Mouse (Mus musculus) hematopoietic stem cell, adult 5-6 weeks (primary cell): ENCODE data around the gene Spryd4. TPM values are rescaled to one million over a fixed set of nuclear protein-coding genes. Genes with fewer than 3 reads are reported as not detected.
A peak's percentile ranks its signal among the peaks of the same experiment; 100 is the strongest.
"Not testable (repeated sequence)": the region's sequence is repeated elsewhere in the genome, so short reads cannot be mapped to it uniquely, and the experiment has no call there.

Source experiments
- ATAC-seq, 2 experiments: fragments of 125-278 bp in 1 of 2; replicated peaks in 1 of 2; 2 replicates each; pipeline ENCODE4 v1.8.0; 2016 to 2017; ENCODE audit warnings: inconsistent platforms in 2 of 2, mild to moderate bottlenecking in 2 of 2, moderate number of reproducible peaks in 2 of 2, low read depth in 1 of 2, moderate TSS enrichment in 1 of 2; ENCODE audit not compliant: low FRiP score in 2 of 2, poor library complexity in 2 of 2, severe bottlenecking in 2 of 2, insufficient read depth in 1 of 2, low TSS enrichment in 1 of 2
- total RNA-seq: library from RNA; stranded (forward); fragments of 172-1452, 232-1000 nt; gene quantifications from 2 replicates; pipeline ENCODE4 v1.2.3, GENCODE M21; 2017

Gene Spryd4
- total RNA-seq, 1 experiment from 2014 or later, result 11.9 TPM

DNA sequence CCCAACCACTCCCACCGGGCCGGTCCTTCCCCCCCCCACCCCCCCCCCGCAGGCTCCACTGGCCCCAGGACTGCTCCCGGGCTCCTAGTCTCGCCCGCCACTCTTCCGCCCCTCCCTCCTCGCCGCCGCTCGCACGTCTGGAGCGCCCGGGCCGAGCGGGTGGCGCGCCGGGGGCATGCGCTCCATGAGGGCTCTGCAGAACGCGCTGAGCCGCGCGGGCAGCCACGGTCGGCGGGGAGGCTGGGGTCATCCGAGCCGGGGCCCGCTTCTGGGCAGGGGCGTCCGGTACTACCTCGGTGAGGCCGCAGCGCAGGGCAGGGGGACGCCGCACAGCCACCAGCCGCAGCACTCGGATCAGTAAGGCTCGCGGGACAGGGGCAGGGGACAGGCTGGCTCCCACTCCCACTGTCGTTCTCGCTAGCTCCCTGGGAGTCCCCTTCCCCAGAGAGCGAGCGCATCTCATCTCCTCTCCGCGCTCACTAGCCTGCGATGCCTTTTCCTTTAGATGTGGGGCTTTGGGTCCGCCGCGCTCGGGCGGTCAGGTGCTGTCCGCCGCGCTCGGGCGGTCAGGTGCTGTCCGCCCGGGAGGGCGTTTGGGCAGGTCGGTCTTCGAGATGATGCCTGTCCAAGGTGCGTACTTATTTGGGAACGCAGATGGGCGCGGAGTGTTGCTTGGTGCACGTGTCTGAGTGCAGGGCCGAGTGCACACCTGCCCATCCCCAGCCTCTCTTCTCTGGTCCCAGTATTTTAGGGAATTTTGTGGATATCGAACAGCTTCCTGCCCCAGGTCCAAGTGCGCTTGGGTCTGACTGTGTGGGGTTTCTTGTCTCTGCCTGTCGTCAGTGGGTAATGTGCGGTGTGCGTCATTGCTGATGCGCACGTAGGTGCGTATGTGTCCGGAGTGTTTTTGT, 16.8 kb downstream of the Spryd4 start:
- ATAC-seq, result peak; percentile 17 to 18; a peak in 3 of 4 replicates

DNA sequence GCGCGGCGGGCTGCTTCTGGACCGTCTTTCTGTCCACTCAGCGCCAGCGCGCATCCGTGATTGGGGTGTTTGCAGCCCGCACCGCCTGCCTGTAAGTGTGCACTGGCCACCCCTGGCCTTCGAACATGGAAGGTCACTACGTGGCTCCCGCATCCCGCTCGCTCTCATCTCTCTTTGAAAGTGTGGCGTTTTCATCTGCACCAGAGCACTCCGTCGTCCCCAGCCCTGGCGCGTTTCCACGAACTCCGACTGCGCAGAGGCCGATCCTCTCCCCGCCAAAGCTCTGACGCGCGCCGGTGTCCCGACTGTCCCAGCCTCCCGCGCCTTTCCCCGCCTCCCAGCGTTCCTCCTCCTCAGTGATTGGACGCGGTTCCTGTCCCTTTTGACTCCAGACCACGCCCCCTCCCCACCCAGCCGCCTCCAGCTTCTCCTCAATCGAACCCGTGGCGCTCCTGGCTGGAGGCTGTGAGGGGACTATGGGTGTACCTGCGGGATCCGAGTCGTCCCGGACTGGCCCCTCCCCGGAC, 17.5 kb downstream of the Spryd4 start, which contains the start of gene Gls2:
TSS of gene Gls2 (plus strand) at position 434 of the 527 bp plus-strand sequence.
- ATAC-seq, result peak; percentile 97 to 98

GRCm38 (mm10) chr10:128193113-128193512, 18.5 kb downstream of the Spryd4 start:
- ATAC-seq, result no peak

DNA sequence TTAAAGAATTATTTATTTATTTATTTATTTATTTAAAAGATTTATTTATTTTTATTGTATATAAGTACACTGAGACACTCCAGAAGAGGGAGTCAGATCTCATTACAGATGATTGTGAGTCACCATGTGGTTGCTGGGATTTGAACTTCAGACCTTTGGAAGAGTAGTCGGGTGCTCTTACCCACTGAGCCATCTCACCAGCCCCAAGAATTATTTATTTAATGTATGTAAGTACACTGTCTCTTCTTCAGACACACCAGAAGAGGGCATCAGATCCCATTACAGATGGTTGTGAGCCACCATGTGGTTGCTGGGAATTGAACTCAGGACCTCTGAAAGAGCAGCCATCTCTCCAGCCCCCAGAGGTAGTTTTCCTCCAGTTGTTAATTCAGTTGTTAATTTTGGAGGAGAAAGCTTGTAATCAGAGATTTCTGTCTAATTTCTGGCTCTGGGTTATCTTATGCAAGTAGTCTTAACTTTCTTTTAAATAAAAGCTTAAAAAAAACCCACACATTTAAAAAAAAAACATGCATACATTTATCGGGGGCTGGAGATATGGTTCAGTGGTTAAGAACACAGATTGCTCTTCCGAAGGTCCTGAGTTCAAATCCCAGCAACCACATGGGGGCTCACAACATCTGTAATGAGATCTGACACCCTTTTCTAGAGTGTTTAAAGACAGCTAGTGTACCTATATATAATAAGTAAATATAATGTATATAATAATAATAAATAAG, 19.4 kb downstream of the Spryd4 start:
- ATAC-seq, result not testable (repeated sequence)

DNA sequence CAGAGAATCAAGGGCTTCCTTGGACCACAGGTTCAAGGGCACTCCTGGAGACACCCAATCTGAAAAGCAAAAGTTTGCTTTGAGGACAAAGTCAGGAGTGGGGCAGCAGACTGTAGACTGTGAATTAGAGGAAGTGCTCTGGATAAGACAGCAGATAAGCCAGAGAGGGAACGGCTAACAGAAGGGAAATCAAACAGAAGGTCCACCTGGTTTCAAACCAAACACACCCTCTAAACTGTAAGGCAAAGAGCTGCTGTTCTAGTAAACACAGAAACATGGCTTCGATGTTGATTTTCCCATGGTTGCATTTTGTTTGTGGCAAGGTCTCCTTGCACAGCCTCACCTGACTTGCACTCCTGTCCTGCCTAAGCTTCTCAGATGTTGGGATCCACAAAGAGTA, 20.1 kb downstream of the Spryd4 start:
- ATAC-seq, result no peak

DNA sequence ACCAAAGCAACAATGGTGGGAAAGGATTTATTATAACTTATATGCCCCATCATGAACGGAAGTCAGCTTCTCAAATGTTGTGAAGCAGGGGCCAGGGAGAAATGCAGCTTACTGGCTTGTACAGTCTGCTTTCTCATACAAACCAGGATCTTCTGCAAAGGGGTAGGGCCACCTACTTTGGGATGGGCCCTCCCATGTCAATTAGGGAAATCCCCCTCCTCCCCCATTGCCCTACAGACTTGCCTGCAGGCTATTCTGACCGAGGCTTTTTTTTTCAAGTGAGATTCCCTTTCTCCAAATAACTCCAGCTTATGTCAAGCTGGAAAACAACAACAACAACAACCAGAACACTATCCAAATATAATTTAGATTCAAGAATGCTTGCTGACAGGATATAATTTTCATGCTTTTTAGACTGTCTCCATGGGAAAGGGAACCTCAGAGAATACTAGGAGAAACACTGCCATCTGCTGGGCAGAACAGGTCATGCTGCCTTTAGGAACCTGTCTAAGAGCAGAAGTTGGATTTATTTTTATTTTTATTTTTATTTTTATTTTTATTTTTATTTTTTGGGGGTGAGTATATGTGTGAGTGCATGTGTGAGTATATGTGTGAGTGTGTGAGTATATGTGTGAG, 23.2 kb downstream of the Spryd4 start:
- peak in 1 of 2 experiments; percentile 69; a peak in 1 of 4 replicates for ATAC-seq

GRCm38 (mm10) chr10:128187181-128187605, 24.4 kb downstream of the Spryd4 start:
- no peak for ATAC-seq

DNA sequence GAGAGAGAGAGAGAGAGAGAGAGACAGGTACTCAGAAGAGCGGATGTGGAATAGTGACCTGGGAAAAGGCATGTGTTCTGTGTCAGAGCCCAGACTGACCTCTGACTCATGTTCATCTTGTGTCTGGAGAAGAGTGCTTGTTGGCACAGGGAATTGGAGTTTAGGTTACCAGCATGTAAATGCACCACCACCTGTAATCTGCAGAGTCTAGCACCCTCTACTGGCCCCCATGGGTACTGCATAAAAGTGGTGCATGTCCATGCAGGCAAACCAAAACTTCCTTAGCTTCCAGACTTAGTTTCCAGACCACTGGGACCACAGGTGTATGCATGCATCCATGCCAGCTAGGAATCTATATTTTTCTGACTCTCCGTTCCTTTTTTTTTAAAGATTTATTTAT, 25.6 kb downstream of the Spryd4 start:
- ATAC-seq, result peak; percentile 72 to 87; a peak in 3 of 4 replicates

DNA sequence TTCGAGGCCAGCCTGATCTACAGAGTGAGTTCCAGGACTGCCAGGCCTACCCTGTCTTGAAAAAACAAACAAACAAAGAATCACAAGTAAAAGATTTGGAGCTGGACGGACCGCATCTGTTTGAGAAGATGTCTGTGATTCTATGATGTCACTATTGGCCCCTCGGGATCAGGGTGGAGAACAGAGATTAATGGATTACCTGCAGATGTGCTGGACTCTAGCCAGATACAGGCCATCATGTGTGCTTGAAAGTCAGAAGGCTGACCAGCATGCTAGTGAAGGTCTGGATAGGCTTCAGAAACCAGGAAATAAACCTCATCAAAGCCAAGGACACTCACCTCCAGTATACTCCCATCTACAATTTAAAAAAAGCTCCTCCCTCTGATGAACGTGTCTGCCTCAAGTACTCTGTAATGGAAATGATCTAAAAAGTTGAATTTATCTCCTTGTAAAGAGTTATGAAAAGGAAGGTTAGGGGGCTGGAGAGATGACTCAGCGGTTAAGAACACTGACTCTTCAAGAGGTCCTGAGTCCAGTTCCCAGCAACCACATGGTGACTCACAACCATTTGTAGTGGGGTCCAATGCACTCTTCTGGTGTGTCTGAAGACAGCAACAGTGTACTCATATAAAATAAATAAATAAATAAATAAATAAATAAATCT, 26.2 kb downstream of the Spryd4 start:
- no peak for ATAC-seq

- ATAC-seq, result no peak
Measured at GRCm38 (mm10) chr10:128184296-128184695, 27.3 kb downstream of the Spryd4 start.

GRCm38 (mm10) chr10:128179989-128180388, 31.6 kb downstream of the Spryd4 start, which contains the start of gene Rbms2:
Rbms2 (minus strand) TSS chr10:128180297.
- no peak for ATAC-seq

DNA sequence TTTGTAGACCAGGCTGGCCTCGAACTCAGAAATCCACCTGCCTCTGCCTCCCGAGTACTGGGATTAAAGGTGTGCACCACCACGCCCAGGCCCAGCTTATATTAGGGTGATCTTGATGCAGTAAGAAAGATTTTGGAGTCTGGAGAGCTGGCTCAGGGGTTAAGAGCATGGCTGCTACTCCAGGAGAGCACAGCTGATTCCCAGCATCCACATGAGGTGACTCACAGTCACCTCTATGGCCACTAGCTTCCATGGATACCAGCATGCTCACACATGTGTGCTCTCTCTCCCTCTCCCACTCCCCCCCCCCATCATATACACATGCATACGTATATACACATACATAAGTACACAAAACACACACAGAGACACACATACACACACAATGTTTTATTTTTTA, 34.3 kb downstream of the Spryd4 start:
- no peak for ATAC-seq

DNA sequence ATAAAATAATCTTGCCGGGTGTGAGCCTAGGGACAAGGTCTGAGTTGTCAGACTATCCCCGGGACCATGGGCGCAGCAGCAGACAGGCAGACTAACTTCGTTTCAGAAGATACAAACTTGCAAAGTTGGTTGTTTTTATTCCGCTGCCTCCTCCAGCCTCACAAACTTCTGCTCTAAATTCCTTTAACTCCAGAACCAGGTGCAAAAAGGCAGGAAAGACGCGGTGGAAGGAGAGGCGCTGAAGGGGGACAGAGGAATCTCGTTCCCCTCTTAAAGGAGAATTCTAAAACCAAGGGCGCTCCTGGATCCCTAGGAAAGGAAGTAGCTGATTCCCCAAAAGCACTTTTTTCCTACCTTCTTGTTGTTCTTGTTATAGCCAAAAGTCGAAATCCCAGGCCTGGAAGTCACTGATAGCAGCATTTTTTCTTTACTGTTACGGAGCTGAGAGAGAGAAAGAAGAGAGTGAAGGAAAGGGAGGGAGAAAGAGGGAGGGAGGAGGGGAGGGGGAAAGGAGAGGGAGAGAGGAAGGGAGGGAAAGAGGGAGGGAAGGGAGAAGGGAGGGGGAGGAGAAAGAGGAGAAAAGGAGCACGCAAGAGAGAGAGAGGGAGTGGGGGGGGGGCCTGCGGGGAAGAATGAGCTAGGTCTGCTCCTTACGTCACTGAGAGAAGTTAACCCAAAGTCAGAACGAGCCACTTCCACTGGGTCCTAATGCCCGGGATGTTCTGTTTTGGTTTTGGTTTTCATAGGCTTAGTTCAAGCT, 35.4 kb downstream of the Spryd4 start:
- ATAC-seq, result peak; percentile 95 to 97

DNA sequence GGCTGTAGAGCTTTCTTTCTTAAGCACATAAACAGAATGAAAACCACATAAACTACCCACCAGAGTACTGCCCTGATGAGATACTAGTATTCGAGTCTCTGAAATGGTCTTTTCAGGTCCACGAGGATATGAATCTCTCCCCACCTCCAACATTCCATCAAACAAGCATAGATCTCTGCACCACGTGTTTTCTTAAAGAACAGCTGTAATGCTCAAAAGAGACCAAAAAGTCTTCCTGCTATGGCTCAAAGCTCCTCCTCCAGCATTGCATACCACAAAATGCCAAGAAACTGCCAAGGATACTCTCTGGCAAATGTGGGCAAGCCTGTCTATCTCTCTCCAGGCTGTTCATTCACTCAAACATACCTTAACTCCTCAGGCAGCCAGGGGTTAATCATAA, 36.3 kb downstream of the Spryd4 start:
- ATAC-seq, result no peak

- not testable (repeated sequence) for ATAC-seq
Measured at GRCm38 (mm10) chr10:128171348-128171747, 40.3 kb downstream of the Spryd4 start.

GRCm38 (mm10) chr10:128167091-128167490, 44.5 kb downstream of the Spryd4 start:
- ATAC-seq, result no peak
